Mouse (Mus musculus) adrenal gland, postnatal 4 days (tissue): ENCODE measurements around the gene Fbxw26. TPM values are rescaled to one million over a fixed set of nuclear protein-coding genes. Genes with fewer than 3 reads are reported as not detected.
A peak's percentile ranks its signal among the peaks of the same experiment; 100 is the strongest.
"Not testable (repeated sequence)": the region's sequence is repeated elsewhere in the genome, so short reads cannot be mapped to it uniquely, and the experiment has no call there.

Experiments
- DNase-seq, 2 experiments: peaks; one replicate each; pipeline ENCODE4 v3.0.0; 2021 to 2022; ENCODE audit warnings: low spot score in 2 of 2, mixed read lengths in 2 of 2
- long read RNA-seq, 2 experiments: library from polyadenylated mRNA; stranded (forward); transcript quantifications; one replicate each; pipeline ENCODE4 v2.0.0; 2021
- total RNA-seq, 2 experiments: library from RNA; stranded (reverse); gene quantifications; 2 replicates each; pipeline ENCODE4 v1.2.3; 2021

The Fbxw26 gene
- total RNA-seq, result not detected
- long read RNA-seq, experiment 1, result 0 reads
- long read RNA-seq, experiment 2, result 0 reads

DNA sequence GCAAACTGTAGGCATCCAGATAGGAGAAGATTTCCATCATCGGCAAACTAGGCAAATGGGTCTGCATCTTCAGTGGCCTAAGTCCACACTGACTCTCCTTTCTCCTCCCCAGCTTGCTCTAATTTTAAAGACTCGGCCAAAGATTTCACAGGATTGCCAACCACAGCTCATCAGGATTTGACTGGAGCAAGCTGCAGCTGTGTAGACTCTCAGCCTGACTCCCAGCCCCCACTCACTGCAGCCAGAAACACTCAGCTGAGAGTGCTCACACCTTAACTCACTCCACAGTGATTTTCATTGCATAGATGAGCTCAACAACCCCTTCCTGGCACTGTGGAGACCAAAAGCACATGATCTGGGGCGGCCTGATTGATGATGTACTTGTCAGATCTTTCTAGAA lies at the start of gene Fbxw26:
Gene Fbxw26 (minus strand): TSS at position 101 of the 400 bp plus-strand sequence.
- DNase-seq, result not testable (repeated sequence)

- no peak for DNase-seq
Measured at GRCm38 (mm10) chr9:109795221-109795620, 49.3 kb upstream of the Fbxw26 start.

DNA sequence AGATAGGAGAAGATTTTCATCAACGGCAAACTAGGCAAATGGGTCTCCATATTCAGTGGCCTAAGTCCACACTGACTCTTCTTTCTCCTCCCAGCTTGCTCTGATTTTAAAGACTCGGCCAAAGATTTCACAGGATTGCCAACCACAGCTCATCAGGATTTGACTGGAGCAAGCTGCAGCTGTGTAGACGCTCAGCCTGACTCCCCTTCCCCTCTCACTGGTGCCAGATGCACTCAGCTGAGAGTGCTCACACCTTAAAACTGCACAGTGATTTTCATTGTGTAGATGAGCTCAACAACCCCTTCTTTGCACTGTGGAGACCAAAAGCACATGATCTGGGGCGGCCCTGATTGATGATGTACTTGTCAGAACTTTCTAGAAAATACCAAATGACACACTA lies 44.7 kb upstream of the Fbxw26 start, which contains the start of gene Fbxw27:
Gene Fbxw27 (minus strand): TSS at position 101 of the 400 bp plus-strand sequence.
- DNase-seq, result not testable (repeated sequence)

DNA sequence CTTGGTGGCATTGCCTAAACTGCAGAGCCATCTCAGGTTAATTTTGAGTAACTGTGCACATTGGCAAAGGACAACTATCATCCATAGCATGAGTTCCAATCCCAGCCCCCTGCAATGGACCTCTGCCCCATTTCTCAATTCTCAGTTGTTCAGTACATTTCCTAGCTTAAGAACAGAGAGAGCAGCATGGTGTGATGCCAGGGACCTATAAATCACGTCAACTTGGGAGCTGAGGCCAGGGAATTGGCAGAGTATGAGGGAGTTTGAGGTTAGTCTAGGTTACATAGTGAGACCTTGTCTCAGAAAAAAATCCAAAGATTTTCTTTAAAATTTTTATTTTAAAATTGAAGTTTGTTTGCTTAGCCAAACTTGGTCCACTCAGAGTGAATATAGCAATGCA lies 21.0 kb upstream of the Fbxw26 start:
- DNase-seq, result not testable (repeated sequence)

GRCm38 (mm10) chr9:109702600-109702999 lies 43.3 kb downstream of the Fbxw26 start, which contains the start of gene Fbxw18:
Fbxw18 (minus strand) TSS chr9:109702700.
- DNase-seq, result not testable (repeated sequence)

GRCm38 (mm10) chr9:109685299-109685698 lies 60.6 kb downstream of the Fbxw26 start:
- DNase-seq, result peak; percentile 5 to 25

Other genes starting within 250 kb of the Fbxw26 start
- gene Fbxw15, start 177.8 kb downstream of the Fbxw26 start, total RNA-seq, result under 1 TPM in 1 of 2 experiments, not detected in 1; 0.42 TPM
- gene Fbxw24, start 120.0 kb downstream of the Fbxw26 start, total RNA-seq, result not detected
- under 1 TPM in 1 of 2 experiments, not detected in 1; 0.20 TPM for gene Fbxw25, start 81.4 kb downstream of the Fbxw26 start, total RNA-seq
- not detected for gene Fbxw18, start 43.4 kb downstream of the Fbxw26 start, total RNA-seq
- gene Fbxw27, start 44.6 kb upstream of the Fbxw26 start, total RNA-seq, result not detected
- 10 to 100 TPM in 1 of 2 experiments, 1 to 10 TPM in 1; 8.3 to 10.6 TPM for gene Spink8, start 66.2 kb upstream of the Fbxw26 start, total RNA-seq
- 10 to 100 TPM; 22.3 to 29.5 TPM for gene Nme6, start 86.7 kb upstream of the Fbxw26 start, total RNA-seq
- 10 to 100 TPM; 11.6 to 32.1 TPM for gene Camp, start 103.5 kb upstream of the Fbxw26 start, total RNA-seq
- 10 to 100 TPM; 25.5 to 28.3 TPM for gene Cdc25a, start 129.5 kb upstream of the Fbxw26 start, total RNA-seq
- 100 to 1,000 TPM; 118 to 124 TPM for gene Map4, start 185.4 kb upstream of the Fbxw26 start, total RNA-seq